Mouse (Mus musculus) heart, postnatal 25 days (tissue): ENCODE measurements at regions not wholly inside any gene's neighbourhood (a gene's known extent, or its start where the extent isn't known, plus 50 kb on each side); places are given as distances from the start of the nearest gene placed in this dataset.

ENCODE experiments used
- DNase-seq: peaks from one replicate; pipeline ENCODE4 v3.0.0; 2022; ENCODE audit warnings: low spot score
- intact Hi-C: fragments of 180-260 bp; cut with DNase I; formaldehyde crosslinking; loops from one replicate; pipeline ENCODE4 v1.15.1; 2025

DNA sequence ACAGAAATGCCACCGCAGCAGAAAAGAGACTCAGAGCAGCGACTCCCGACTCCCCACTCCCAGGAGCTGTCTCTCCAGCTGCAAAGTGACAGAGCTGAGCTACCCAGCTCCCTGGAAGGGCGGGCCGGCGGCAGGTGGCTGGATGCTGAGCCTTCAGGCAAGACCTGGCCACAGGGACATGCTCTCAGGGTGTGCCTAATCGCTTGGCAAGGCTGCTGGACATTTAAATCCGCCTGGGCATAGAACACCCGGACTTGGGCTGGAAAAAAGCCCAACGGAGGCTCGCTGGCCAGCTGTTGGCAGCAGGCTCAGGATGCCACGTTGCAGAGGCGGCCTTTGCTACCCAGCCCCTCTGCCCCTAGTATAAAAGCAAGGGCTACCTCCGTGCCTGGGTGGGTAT, 74.6 kb upstream of the Mgme1 start:
- intact Hi-C loops, result no loop called here
- no peak for DNase-seq

GRCm38 (mm10) chr2:144197139-144197538, 73.3 kb upstream of the Mgme1 start:
- intact Hi-C loops, result no loop called here
- DNase-seq, result no peak

DNA sequence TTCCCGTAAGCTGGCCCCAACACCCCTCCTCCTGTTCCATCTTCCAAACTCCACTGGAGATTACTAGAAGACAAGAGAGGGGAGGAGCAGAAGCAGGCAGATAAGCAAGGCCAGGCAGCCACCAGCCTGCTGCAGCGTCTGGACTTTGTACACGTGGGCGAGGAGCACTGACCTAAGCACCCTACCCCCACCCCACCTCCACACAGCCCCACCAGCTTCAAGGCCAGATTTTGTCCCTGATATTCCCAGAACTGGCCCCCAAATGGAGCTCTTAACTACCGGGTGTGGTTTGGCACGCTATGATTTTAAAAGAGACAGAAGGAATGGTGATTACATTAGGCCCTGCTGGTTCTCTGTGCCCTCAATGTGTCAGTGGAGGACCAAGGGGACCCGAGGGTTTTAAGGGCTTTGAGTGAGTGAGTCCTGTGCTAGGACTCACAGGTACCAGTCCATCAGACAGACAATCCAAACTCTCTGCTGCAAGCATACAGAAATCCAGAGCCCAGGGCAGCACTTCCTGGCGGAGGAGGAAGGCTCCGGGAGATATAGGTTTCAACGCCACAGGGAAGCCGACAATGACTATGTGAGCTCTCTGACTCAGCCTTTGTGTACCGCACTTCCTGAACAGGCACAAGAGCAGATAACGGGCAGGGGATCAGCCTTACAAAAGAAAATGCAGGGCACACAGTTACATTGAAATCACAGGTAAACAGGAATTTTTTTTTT, 72.0 kb upstream of the Mgme1 start:
- DNase-seq, result no peak
- intact Hi-C loops, result no loop called here
